Comparison of ENCODE assay signal across 8 mouse cellular contexts in the genomic region with DNA sequence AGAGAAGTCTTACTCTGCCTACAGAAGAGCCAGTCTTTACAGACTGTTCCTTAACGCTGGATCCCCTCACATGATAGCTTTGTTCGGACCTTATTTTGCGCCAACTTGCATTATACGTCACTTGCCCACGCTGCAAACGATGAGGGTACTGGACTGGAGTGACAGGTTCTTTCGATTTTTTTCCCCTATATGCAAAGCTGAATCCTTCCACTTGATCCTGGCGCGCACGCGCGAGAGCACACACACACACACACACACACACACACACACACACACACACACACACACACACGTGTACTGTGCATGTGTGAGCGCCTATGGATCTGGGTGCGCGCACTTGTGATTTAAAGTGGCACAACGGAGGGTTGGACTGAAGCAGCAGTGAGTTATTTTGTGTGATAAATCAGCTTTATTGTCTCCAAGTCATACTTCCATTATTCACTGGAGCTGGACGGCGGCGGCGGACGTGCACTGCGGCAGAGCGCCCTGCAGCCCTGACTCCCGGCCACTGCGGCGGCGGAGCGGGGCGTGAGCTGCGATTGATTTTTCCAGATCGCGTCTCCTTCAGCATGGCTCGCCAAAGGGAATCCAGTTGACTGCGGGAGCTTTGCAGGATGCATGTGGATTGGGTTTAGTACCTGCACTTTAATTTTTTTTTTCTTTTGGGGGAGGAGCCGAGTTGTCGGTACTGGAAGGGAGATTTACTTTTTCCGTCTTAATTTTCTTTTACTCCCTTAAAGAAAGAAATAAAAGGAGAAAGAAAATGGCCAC. TPM values are rescaled to one million over a fixed set of nuclear protein-coding genes. Genes with fewer than 3 reads are reported as not detected.
A peak's percentile ranks its signal among the peaks of the same experiment; 100 is the strongest.
DNase-seq lines count a peak whose midpoint lies in the region; ATAC-seq and TF ChIP-seq lines count a peak whose summit lies in the region.

No protein-coding gene starts in this region.

- H3K4me1 ChIP-seq in embryonic facial prominence, embryonic 14.5 days (ENCODE audit: control insufficient read depth, insufficient read depth, low read length): peaks cover 7% of the 10 kb centered on the region; the same call in 1 of the 2 replicates
- peaks cover 16% of the 10 kb centered on the region for H3K4me1 ChIP-seq in heart, adult 2 months (ENCODE audit: control insufficient read depth, insufficient read depth, low read length)
- H3K4me1 ChIP-seq in limb, embryonic 14.5 days (ENCODE audit: control insufficient read depth, insufficient read depth, low read length): peaks cover 32% of the 10 kb centered on the region
- H3K4me1 ChIP-seq in midbrain, embryonic 13.5 days (replicated peaks): peaks cover 22% of the 10 kb centered on the region
- peaks cover 9% of the 10 kb centered on the region for H3K4me1 ChIP-seq in stomach, embryonic 16.5 days (ENCODE audit: control insufficient read depth, insufficient read depth, low read length)

- TF ChIP-seq POLR2A in heart, adult 2 months (IDR thresholded peaks at IDR 0.05; ENCODE audit: insufficient read depth, low read depth, low read length): peak; percentile 58; the same call in 1 of the 2 replicates
- no peak for TF ChIP-seq POLR2A in limb, embryonic 14.5 days (IDR thresholded peaks at IDR 0.05; ENCODE audit: borderline replicate concordance, extremely low read depth, insufficient read depth, insufficient read length)

- ATAC-seq in embryonic facial prominence, embryonic 14.5 days (ENCODE audit: low read depth): peak; percentile 83
- peak; percentile 77 for ATAC-seq in limb, embryonic 14.5 days (ENCODE audit: low FRiP score, low read depth)
- peak; percentile 89 for ATAC-seq in midbrain, embryonic 13.5 days
- peak; percentile 82 for ATAC-seq in stomach, embryonic 16.5 days (ENCODE audit: insufficient read depth, low FRiP score)

- WGBS in embryonic facial prominence, embryonic 14.5 days: under 1% methylated on average over 37 of the region's 38 CpGs
- 0% methylated on average over 38 of the region's 38 CpGs for WGBS in heart, adult 2 months
- under 1% methylated on average over 38 of the region's 38 CpGs for WGBS in limb, embryonic 14.5 days
- WGBS in midbrain, embryonic 13.5 days: 1% methylated on average over 38 of the region's 38 CpGs
- under 1% methylated on average over 38 of the region's 38 CpGs for WGBS in stomach, embryonic 16.5 days

- peak overlapping the region; percentile 71 for H3K4me2 ChIP-seq in embryonic facial prominence, embryonic 14.5 days (ENCODE audit: low read depth, low read length)
- H3K4me2 ChIP-seq in limb, embryonic 14.5 days (replicated peaks; ENCODE audit: low read depth, low read length, severe bottlenecking): peak overlapping the region; percentile 56
- peak overlapping the region; percentile 76 for H3K4me2 ChIP-seq in midbrain, embryonic 13.5 days (replicated peaks)
- peak overlapping the region; percentile 66 for H3K4me2 ChIP-seq in stomach, embryonic 16.5 days (ENCODE audit: low read depth, low read length)

- H3K36me3 ChIP-seq in embryonic facial prominence, embryonic 14.5 days (ENCODE audit: control insufficient read depth, insufficient read depth, low read length): no peaks in the 10 kb centered on the region
- H3K36me3 ChIP-seq in heart, adult 2 months (ENCODE audit: control insufficient read depth, insufficient read depth, low read length): peaks cover 11% of the 10 kb centered on the region
- no peaks in the 10 kb centered on the region for H3K36me3 ChIP-seq in limb, embryonic 14.5 days (ENCODE audit: control insufficient read depth, insufficient read depth, low read length)
- no peaks in the 10 kb centered on the region for H3K36me3 ChIP-seq in midbrain, embryonic 13.5 days
- H3K36me3 ChIP-seq in stomach, embryonic 16.5 days (ENCODE audit: control insufficient read depth, insufficient read depth, low read length): no peaks in the 10 kb centered on the region

- H3K4me3 ChIP-seq in embryonic facial prominence, embryonic 14.5 days (ENCODE audit: low read depth, low read length): peak overlapping the region; percentile 54
- peak overlapping the region; percentile 72 for H3K4me3 ChIP-seq in heart, adult 2 months
- H3K4me3 ChIP-seq in limb, embryonic 14.5 days (replicated peaks; ENCODE audit: low read length): peak overlapping the region; percentile 42
- peak overlapping the region; percentile 50 for H3K4me3 ChIP-seq in midbrain, embryonic 13.5 days (replicated peaks)
- H3K4me3 ChIP-seq in stomach, embryonic 16.5 days (replicated peaks; ENCODE audit: low read length): peak overlapping the region; percentile 57

- no peaks in the 10 kb centered on the region for H3K9me3 ChIP-seq in embryonic facial prominence, embryonic 14.5 days (ENCODE audit: control insufficient read depth, low read length)
- H3K9me3 ChIP-seq in limb, embryonic 14.5 days (ENCODE audit: control insufficient read depth, low read length): no peaks in the 10 kb centered on the region
- no peaks in the 10 kb centered on the region for H3K9me3 ChIP-seq in midbrain, embryonic 13.5 days
- H3K9me3 ChIP-seq in stomach, embryonic 16.5 days (replicated peaks; ENCODE audit: control insufficient read depth, low read length): no peaks in the 10 kb centered on the region

- peak; percentile 66; the same call in 1 of the 2 replicates for TF ChIP-seq EP300 in heart, adult 2 months (IDR thresholded peaks at IDR 0.05; ENCODE audit: insufficient read depth, low read depth, low read length)

- H3K9ac ChIP-seq in embryonic facial prominence, embryonic 14.5 days (ENCODE audit: low read depth, low read length): peak overlapping the region; percentile 71
- peak overlapping the region; percentile 75 for H3K9ac ChIP-seq in heart, adult 2 months (ENCODE audit: low read depth, low read length)
- H3K9ac ChIP-seq in limb, embryonic 14.5 days (ENCODE audit: low read depth, low read length, severe bottlenecking): peak overlapping the region; percentile 59
- peak overlapping the region; percentile 66 for H3K9ac ChIP-seq in midbrain, embryonic 13.5 days (replicated peaks)
- peak overlapping the region; percentile 72 for H3K9ac ChIP-seq in stomach, embryonic 16.5 days (ENCODE audit: low read length)

- peak; percentile 39 for DNase-seq in thymus, postnatal 25 days
- no peak for DNase-seq in thymus, adult 18-20 months
- DNase-seq in embryonic facial prominence, embryonic 14.5 days (ENCODE audit: low spot score): peak; percentile 82
- DNase-seq in heart, adult 2 months: peak; percentile 84 to 85
- DNase-seq in kidney, adult 11 months: peak; percentile 67
- DNase-seq in limb, embryonic 14.5 days (ENCODE audit: low spot score): peak; percentile 62

- intact Hi-C loops in heart, adult 2 months (cut with DNase I): loop anchor here (1.0 kb wide), 1 partner anchor 15 kb away; a partner anchor contains a TSS

- peak overlapping the region; percentile 87 for H3K27ac ChIP-seq in embryonic facial prominence, embryonic 14.5 days (replicated peaks; ENCODE audit: low read depth, low read length)
- H3K27ac ChIP-seq in heart, adult 2 months: peak overlapping the region; percentile 89
- peak overlapping the region; percentile 84 for H3K27ac ChIP-seq in limb, embryonic 14.5 days (replicated peaks; ENCODE audit: low read depth, low read length)
- peak overlapping the region; percentile 67 for H3K27ac ChIP-seq in midbrain, embryonic 13.5 days
- peak overlapping the region; percentile 64 for H3K27ac ChIP-seq in stomach, embryonic 16.5 days (ENCODE audit: low read length)

- TF ChIP-seq CTCF in heart, adult 2 months (IDR thresholded peaks at IDR 0.05): peak; percentile 33; the same call in 1 of the 2 replicates

- H3K79me2 ChIP-seq in heart, adult 2 months (replicated peaks; ENCODE audit: control insufficient read depth, insufficient read depth, low read length): no peaks in the 10 kb centered on the region

- 0 out of 2 replicates have a peak, but pooled peaks cover 3% of the 10 kb centered on the region for H3K27me3 ChIP-seq in embryonic facial prominence, embryonic 14.5 days (replicated peaks; ENCODE audit: control insufficient read depth, insufficient read depth, low read length)
- no peaks in the 10 kb centered on the region for H3K27me3 ChIP-seq in heart, adult 2 months (ENCODE audit: control insufficient read depth, insufficient read depth, low read length)
- no peaks in the 10 kb centered on the region; the same call in 1 of the 2 replicates for H3K27me3 ChIP-seq in limb, embryonic 14.5 days (ENCODE audit: control insufficient read depth, insufficient read depth, low read length)
- peaks cover 74% of the 10 kb centered on the region for H3K27me3 ChIP-seq in midbrain, embryonic 13.5 days
- H3K27me3 ChIP-seq in stomach, embryonic 16.5 days (ENCODE audit: control insufficient read depth, insufficient read depth, low read length): no peaks in the 10 kb centered on the region

RNA-seq across cellular contexts. Expression of a gene that starts 15.1 kb away (rescaled TPM):
- 61.7 and 62.6 TPM in 2 replicates for polyA plus RNA-seq in embryonic facial prominence, embryonic 14.5 days (2014; fragmentation: Nextera tagmentation; extraction: Ambion mirVana)
- 100 to 1,000 TPM; 126 to 128 TPM for total RNA-seq in heart, adult 2 months (2021)
- 70.3 and 75.6 TPM in 2 replicates for polyA plus RNA-seq in heart, adult 2 months (2012; rRNA removed)
- 51.9 and 74.6 TPM in 2 replicates for polyA plus RNA-seq in limb, embryonic 14.5 days (2012; rRNA removed)
- 71.2 and 89.3 TPM in 2 replicates for polyA plus RNA-seq in limb, embryonic 14.5 days (2014; fragmentation: Nextera tagmentation; extraction: Ambion mirVana)
- polyA plus RNA-seq in midbrain, embryonic 13.5 days (2015; fragmentation: Nextera tagmentation; extraction: Ambion mirVana): 31.7 and 36.2 TPM in 2 replicates
- 42.9 and 45.1 TPM in 2 replicates for polyA plus RNA-seq in stomach, embryonic 16.5 days (2015; fragmentation: Nextera tagmentation; extraction: Ambion mirVana)

RNA-seq across cellular contexts. Expression of a gene that starts 20.5 kb away (rescaled TPM):
- 4.1 and 4.4 TPM in 2 replicates for polyA plus RNA-seq in embryonic facial prominence, embryonic 14.5 days (2014; fragmentation: Nextera tagmentation; extraction: Ambion mirVana)
- total RNA-seq in heart, adult 2 months (2021): not detected
- 0.15 TPM in 1 of 2 replicates, not detected in the other for polyA plus RNA-seq in heart, adult 2 months (2012; rRNA removed)
- 2.1 and 2.2 TPM in 2 replicates for polyA plus RNA-seq in limb, embryonic 14.5 days (2012; rRNA removed)
- polyA plus RNA-seq in limb, embryonic 14.5 days (2014; fragmentation: Nextera tagmentation; extraction: Ambion mirVana): 4.6 and 4.9 TPM in 2 replicates
- 22.5 and 24.4 TPM in 2 replicates for polyA plus RNA-seq in midbrain, embryonic 13.5 days (2015; fragmentation: Nextera tagmentation; extraction: Ambion mirVana)
- polyA plus RNA-seq in stomach, embryonic 16.5 days (2015; fragmentation: Nextera tagmentation; extraction: Ambion mirVana): 2.5 and 2.6 TPM in 2 replicates

Comparison
In these comparisons a context has a peak if more than half of its experiments do, and no peak if none do; other contexts are left out.
1. DNase-seq: peak in thymus, postnatal 25 days (single experiment), embryonic facial prominence, embryonic 14.5 days (single experiment), heart, adult 2 months (2 of 2), kidney, adult 11 months (single experiment) and limb, embryonic 14.5 days (single experiment); none in thymus, adult 18-20 months (0 of 2).
2. Peak in every context shown above with its lines, with median percentiles within 50 percentile points of each other: ATAC-seq, H3K27ac ChIP-seq, H3K4me2 ChIP-seq, H3K4me3 ChIP-seq and H3K9ac ChIP-seq.